Mouse (Mus musculus): ENCODE results near the gene Pvalb.

GRCm38 (mm10) chr15:78164466-78164865 is 41.7 kb downstream of the Pvalb start:
- no peak for TF ChIP-seq CTCF (IDR thresholded peaks at IDR 0.05; ENCODE audit: low read depth)
- no peak for TF ChIP-seq EP300 (optimal IDR thresholded peaks at IDR 0.05)
